Mouse (Mus musculus) kidney, adult 2 months (tissue): ENCODE data around the gene Slc45a1.

Source experiments
- CTCF ChIP-seq: fragments of 200-500 bp; conservative IDR thresholded peaks from 2 replicates; pipeline ENCODE4 v1.5.1; 2011; ENCODE audit warnings: low read depth, mild to moderate bottlenecking, control low read depth, low read length, moderate library complexity, mixed read lengths; ENCODE audit not compliant: insufficient read depth, insufficient read length
- POLR2A ChIP-seq: fragments of 200-500 bp; IDR thresholded peaks from one replicate; pipeline ENCODE4 v1.6.1; 2011; ENCODE audit warnings: low read depth, low read length, control low read depth

- TF ChIP-seq POLR2A = no peak
- TF ChIP-seq CTCF = no peak
Measured at GRCm38 (mm10) chr4:150685043-150685777, 33.2 kb upstream of the Slc45a1 start.
